Mouse (Mus musculus) adrenal gland, adult 2 months (tissue): ENCODE data around the gene Grin3b. TPM values are rescaled to one million over a fixed set of nuclear protein-coding genes. Genes with fewer than 3 reads are reported as not detected.

Experiments
- DNase-seq: peaks from one replicate; pipeline ENCODE4 v3.0.0; 2021
- long read RNA-seq: library from polyadenylated mRNA; stranded (forward); transcript quantifications from one replicate; pipeline ENCODE4 v2.0.0, GENCODE M21; 2021
- polyA plus RNA-seq: library from polyadenylated mRNA; depleted of rRNA; stranded (reverse); fragments of >200 nt; gene quantifications from 2 replicates; pipeline ENCODE4 v1.2.3, GENCODE M21; 2012; rRNA removed
- total RNA-seq, 2 experiments: library from RNA; stranded (reverse); gene quantifications; 2 replicates each; pipeline ENCODE4 v1.2.3; 2021

Grin3b gene
- under 1 TPM in 1 of 2 experiments, not detected in 1; 0.31 TPM for total RNA-seq
- polyA plus RNA-seq = 0.09 and 0.17 TPM in 2 replicates
- long read RNA-seq = 0 reads

GRCm38 (mm10) chr10:79970415-79971182 is at the start of gene Grin3b:
Gene Grin3b, plus strand, starts transcription at chr10:79970715.
- no peak for DNase-seq

- no peak for DNase-seq
These were observed 49.5 kb upstream of the Grin3b start, which contains the start of gene R3hdm4 for GRCm38 (mm10) chr10:79920958-79921535. Gene R3hdm4, minus strand, starts transcription at chr10:79921208.

GRCm38 (mm10) chr10:79921572-79921971 is 48.9 kb upstream of the Grin3b start:
- no peak for DNase-seq

- peak; percentile 92 for DNase-seq
These were observed 45.3 kb upstream of the Grin3b start for GRCm38 (mm10) chr10:79924998-79925784.

GRCm38 (mm10) chr10:79925785-79926490 is 44.6 kb upstream of the Grin3b start:
- DNase-seq = no peak

- DNase-seq = peak; percentile 95
These were observed 43.8 kb upstream of the Grin3b start, which contains the start of gene Arid3a for GRCm38 (mm10) chr10:79926491-79927323. Gene Arid3a, plus strand, starts transcription at chr10:79927043.

- no peak for DNase-seq
These were observed 43.0 kb upstream of the Grin3b start for GRCm38 (mm10) chr10:79927324-79928029.

GRCm38 (mm10) chr10:79928030-79928694 is 42.4 kb upstream of the Grin3b start:
- DNase-seq = peak; percentile 78

- DNase-seq = no peak
These were observed 41.4 kb upstream of the Grin3b start for GRCm38 (mm10) chr10:79928907-79929701.

GRCm38 (mm10) chr10:79929967-79930825 is 40.3 kb upstream of the Grin3b start:
- no peak for DNase-seq

GRCm38 (mm10) chr10:79930826-79931186 is 39.7 kb upstream of the Grin3b start:
- DNase-seq = no peak

GRCm38 (mm10) chr10:79931797-79932196 is 38.7 kb upstream of the Grin3b start:
- no peak for DNase-seq

GRCm38 (mm10) chr10:79932736-79933135 is 37.8 kb upstream of the Grin3b start:
- DNase-seq = peak; percentile 54

GRCm38 (mm10) chr10:79933145-79933679 is 37.3 kb upstream of the Grin3b start:
- no peak for DNase-seq

GRCm38 (mm10) chr10:79933861-79934260 is 36.7 kb upstream of the Grin3b start:
- DNase-seq = no peak

- peak; percentile 89 for DNase-seq
These were observed 36.2 kb upstream of the Grin3b start for GRCm38 (mm10) chr10:79934272-79934721.

- no peak for DNase-seq
These were observed 35.5 kb upstream of the Grin3b start for GRCm38 (mm10) chr10:79934794-79935569.
